Mouse (Mus musculus): Measurements from ENCODE around the gene Ube2o. TPM values are rescaled to one million over a fixed set of nuclear protein-coding genes. Genes with fewer than 3 reads are reported as not detected.

Gene Ube2o
- total and polyA plus RNA-seq, 2 experiments from 2014 or later = 31.3 to 112 TPM

DNA sequence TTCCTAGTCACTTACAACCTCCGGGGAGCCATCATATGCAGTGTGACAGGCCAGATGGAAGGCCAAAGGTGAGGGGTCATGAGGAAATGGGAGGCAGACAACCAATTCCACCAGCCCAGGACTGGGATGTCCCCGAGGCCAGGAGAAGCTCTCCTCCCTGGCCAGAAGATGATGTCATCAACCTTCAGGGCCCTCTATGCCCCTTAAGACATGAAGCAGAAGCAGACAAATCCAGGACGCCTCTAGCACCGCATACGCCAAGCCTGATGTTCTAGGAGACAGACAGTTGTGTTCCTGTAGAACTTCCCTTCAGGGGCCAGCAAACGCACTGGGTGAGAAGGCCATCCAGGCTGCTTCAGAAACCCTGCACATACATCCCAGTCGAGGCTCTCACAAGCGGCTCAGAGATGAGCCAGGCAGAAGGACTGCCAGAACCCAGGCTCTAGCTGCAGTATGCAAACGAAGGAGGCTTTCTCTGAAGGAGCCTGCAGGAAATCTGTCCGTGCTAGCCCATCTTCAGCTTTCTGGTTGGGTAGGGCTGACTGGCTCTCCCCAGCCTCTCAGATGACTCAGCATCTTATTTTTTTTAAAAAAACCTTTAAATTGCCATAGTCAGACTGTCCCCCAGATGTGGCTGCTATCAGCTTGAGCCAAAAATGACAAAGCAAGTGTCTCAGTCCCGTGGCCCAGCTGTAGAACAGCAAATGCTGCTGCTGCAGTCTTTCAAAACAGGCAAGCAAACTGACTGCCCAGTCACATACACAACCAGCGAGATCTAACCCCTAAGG is 8.3 kb downstream of the Ube2o start:
- TF ChIP-seq CTCF (IDR thresholded peaks at IDR 0.05; ENCODE audit: low read depth) = no peak
- H3K4me1 ChIP-seq (ENCODE audit: insufficient read depth, low read length) = peaks cover 25% of the 10 kb centered on the region
- H3K9me3 ChIP-seq (ENCODE audit: low read length) = no peaks in the 10 kb centered on the region
- WGBS = 49% methylated on average over 12 of the region's 12 CpGs
- H3K36me3 ChIP-seq (ENCODE audit: insufficient read depth, low read length) = no peaks in the 10 kb centered on the region
- peak overlapping the region; percentile 6; the same call in 1 of the 2 replicates for H3K4me2 ChIP-seq (ENCODE audit: low read depth, low read length)
- peak overlapping the region; percentile 8; the same call in 1 of the 2 replicates for H3K27ac ChIP-seq
- 0 out of 2 replicates have a peak overlapping the region, but pooled peaks have one; percentile 3 for H3K9ac ChIP-seq (replicated peaks; ENCODE audit: low read length)
- ATAC-seq (0 out of 2 replicates have a peak, but pooled peaks have one; percentile 21), DNase-seq (ENCODE audit: low spot score) (no peak)
- H3K4me3 ChIP-seq (ENCODE audit: low read length) = no peak overlapping the region
- H3K27me3 ChIP-seq (ENCODE audit: insufficient read depth, low read length) = no peaks in the 10 kb centered on the region

DNA sequence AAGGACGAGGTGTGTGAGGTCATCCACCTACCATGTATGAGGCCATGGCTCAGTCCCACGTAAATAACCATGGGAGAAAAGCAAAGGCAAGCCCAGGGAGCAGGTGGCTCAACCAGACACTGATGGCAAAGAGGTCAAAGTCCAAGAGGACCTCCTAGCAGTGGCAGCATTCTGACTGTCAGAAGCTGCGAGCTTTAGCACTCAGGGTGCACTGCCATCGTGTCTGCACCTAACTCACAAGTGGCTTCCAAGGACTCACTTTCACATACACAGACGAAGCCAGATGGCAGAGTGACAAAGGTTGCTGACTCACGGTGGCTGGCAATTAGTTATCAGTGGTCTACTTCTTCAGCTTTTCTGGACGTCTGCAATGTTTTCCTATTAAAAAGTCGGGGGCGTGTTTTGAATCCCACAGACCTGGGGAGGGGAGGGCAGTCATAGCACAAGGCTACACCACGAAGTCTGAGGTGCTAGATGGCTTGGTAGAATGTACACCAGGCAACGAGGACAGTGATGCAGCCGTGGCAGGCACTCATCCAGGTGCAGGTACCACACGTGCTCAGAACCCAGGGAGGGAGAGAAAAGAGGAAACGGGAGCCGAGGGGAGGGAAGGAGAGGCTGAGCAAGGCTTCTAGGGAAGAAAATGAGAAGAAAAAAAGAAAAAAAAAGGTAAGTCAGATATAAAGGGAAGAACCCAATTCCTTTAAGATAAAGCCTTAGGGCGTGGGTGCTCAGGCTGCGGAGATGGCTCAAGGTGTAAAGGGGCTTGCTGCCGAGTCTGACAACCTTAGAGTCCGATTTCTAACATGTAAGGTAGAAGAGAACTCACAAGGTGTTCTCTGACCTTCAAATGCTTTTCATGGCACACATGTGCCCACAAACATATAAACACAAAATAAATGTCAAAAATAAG is 9.2 kb downstream of the Ube2o start:
- H3K9ac ChIP-seq (replicated peaks; ENCODE audit: low read length) = no peak overlapping the region
- no peaks in the 10 kb centered on the region for H3K27me3 ChIP-seq (ENCODE audit: insufficient read depth, low read length)
- no peak overlapping the region for H3K27ac ChIP-seq
- ATAC-seq (no peak), DNase-seq (ENCODE audit: low spot score) (no peak)
- H3K4me3 ChIP-seq (ENCODE audit: low read length) = no peak overlapping the region
- no peak overlapping the region for H3K4me2 ChIP-seq (ENCODE audit: low read depth, low read length)
- WGBS = 77% methylated on average over 19 of the region's 19 CpGs
- no peaks in the 10 kb centered on the region for H3K36me3 ChIP-seq (ENCODE audit: insufficient read depth, low read length)
- H3K4me1 ChIP-seq (ENCODE audit: insufficient read depth, low read length) = peaks cover 24% of the 10 kb centered on the region
- no peaks in the 10 kb centered on the region for H3K9me3 ChIP-seq (ENCODE audit: low read length)
- TF ChIP-seq CTCF (IDR thresholded peaks at IDR 0.05; ENCODE audit: low read depth) = no peak

DNA sequence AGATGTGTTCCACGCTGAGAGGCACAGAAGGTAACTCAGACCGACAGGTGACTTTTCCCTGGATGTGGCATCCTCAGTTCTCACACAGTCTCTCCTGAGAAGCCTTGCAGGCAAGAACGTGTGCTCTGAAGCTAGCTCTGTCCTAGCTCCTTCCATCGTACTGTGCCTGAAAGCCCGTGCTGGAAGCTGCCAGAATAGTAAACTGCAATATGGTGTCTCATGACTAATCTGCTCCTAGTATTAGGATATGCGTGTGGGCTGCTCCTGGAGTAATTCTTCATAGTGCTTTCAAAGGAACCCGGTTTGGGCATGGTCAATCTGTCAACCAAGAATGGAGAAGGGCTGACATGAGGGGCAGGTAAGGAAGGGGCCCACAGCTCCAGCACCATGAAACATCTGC is 10.4 kb downstream of the Ube2o start:
- TF ChIP-seq CTCF (IDR thresholded peaks at IDR 0.05; ENCODE audit: low read depth) = no peak
- no peak overlapping the region for H3K4me3 ChIP-seq (ENCODE audit: low read length)
- 79% methylated on average over 7 of the region's 7 CpGs for WGBS
- H3K27ac ChIP-seq = no peak overlapping the region
- no peaks in the 10 kb centered on the region for H3K36me3 ChIP-seq (ENCODE audit: insufficient read depth, low read length)
- H3K4me1 ChIP-seq (ENCODE audit: insufficient read depth, low read length) = peaks cover 21% of the 10 kb centered on the region
- no peaks in the 10 kb centered on the region for H3K9me3 ChIP-seq (ENCODE audit: low read length)
- no peaks in the 10 kb centered on the region for H3K27me3 ChIP-seq (ENCODE audit: insufficient read depth, low read length)
- no peak for ATAC-seq
- no peak for DNase-seq (ENCODE audit: low spot score)
- no peak overlapping the region for H3K4me2 ChIP-seq (ENCODE audit: low read depth, low read length)
- no peak overlapping the region for H3K9ac ChIP-seq (replicated peaks; ENCODE audit: low read length)

DNA sequence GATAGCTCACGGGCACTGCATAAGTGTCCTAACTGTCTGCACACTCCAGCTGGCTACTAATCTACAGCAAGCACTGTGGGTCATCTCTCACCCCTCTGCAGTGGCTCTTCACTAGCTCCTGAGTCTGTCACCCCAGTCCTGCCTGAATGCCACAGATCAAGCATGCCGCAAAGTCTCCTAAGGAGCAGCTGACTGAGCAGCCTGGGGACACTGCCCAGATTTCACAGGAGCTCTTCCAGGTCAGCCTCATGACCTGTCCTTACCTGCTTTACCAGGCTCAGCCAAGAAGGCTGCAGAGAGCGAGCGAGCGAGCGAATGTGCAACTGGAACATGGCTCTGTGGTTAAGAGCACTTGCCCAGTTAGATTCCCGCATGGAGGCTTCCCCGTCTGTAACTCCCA is 13.7 kb downstream of the Ube2o start:
- Histone ChIP-seq H3K27ac (no peak overlapping the region), H3K36me3 (ENCODE audit: insufficient read depth, low read length) (no peaks in the 10 kb centered on the region), H3K27me3 (ENCODE audit: insufficient read depth, low read length) (no peaks in the 10 kb centered on the region), H3K9me3 (ENCODE audit: low read length) (no peaks in the 10 kb centered on the region), H3K4me3 (ENCODE audit: low read length) (no peak overlapping the region), H3K4me2 (ENCODE audit: low read depth, low read length) (no peak overlapping the region), H3K9ac (replicated peaks; ENCODE audit: low read length) (no peak overlapping the region), H3K4me1 (ENCODE audit: insufficient read depth, low read length) (0 out of 2 replicates have a peak, but pooled peaks cover under 1% of the 10 kb centered on the region)
- no peak for TF ChIP-seq CTCF (IDR thresholded peaks at IDR 0.05; ENCODE audit: low read depth)
- WGBS = 77% methylated on average over 8 of the region's 8 CpGs
- DNase-seq (ENCODE audit: low spot score) (no peak), ATAC-seq (no peak)

DNA sequence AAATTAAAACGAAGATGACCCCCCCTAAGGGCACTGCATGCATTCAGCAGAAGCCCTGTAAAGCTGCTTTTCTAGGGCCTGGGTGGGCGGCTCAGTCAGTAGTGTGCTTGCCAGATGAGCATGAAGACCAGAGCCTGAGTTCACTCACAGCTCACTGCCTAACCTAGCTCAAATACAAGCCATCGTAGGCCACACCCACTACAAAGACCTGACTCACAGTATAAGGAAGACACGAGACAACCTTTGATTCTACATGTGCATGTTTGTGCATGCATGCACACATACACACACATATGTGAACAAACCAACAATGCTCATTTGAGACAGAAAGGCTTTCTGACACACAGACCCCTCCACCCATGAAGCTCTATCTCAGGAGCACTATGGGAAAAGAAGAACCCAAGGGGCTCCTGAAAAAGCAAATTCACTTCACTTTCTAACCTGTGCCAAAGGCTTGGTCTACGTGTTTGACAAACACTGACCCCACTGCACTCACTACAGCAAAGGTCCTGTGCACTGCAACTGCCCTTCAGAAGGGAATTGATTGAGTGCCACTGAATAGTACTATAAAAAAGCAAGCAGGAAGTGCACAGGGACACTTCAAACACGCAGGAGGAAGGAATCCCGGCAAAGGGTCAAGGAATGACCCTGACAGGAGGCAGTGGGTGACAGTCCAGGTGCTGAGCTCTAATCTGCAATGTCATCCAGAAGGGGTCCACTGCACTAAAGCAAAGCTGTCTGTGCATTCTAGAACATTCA is 15.8 kb downstream of the Ube2o start:
- Histone ChIP-seq H3K4me1 (ENCODE audit: insufficient read depth, low read length) (no peaks in the 10 kb centered on the region), H3K4me3 (ENCODE audit: low read length) (no peak overlapping the region), H3K9ac (replicated peaks; ENCODE audit: low read length) (no peak overlapping the region), H3K4me2 (ENCODE audit: low read depth, low read length) (no peak overlapping the region), H3K27ac (no peak overlapping the region), H3K27me3 (ENCODE audit: insufficient read depth, low read length) (no peaks in the 10 kb centered on the region), H3K36me3 (ENCODE audit: insufficient read depth, low read length) (no peaks in the 10 kb centered on the region), H3K9me3 (ENCODE audit: low read length) (no peaks in the 10 kb centered on the region)
- 77% methylated on average over 7 of the region's 7 CpGs for WGBS
- TF ChIP-seq CTCF (IDR thresholded peaks at IDR 0.05; ENCODE audit: low read depth) = no peak
- DNase-seq (ENCODE audit: low spot score) (no peak), ATAC-seq (no peak)

DNA sequence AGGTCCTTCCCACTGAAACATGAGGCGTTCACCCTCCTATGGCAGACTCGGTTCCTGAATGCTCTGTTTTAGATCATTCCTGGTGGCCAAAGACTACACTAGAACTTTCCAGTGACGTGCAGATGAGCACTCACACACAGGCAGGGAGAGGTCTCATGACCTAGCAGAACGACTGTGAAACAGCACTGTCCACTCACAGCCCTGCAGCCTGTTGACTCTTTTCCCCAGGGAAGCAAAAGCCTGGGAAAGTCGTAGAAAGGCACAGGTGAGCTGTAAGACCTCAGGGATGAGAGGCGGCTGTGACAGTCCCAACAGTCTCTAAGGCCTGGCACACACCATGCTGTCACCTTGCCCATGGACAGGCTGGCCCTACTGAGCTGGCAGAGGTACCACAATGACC is 24.9 kb downstream of the Ube2o start:
- Histone ChIP-seq H3K4me3 (ENCODE audit: low read length) (no peak overlapping the region), H3K36me3 (ENCODE audit: insufficient read depth, low read length) (no peaks in the 10 kb centered on the region), H3K9me3 (ENCODE audit: low read length) (no peaks in the 10 kb centered on the region), H3K9ac (replicated peaks; ENCODE audit: low read length) (0 out of 2 replicates have a peak overlapping the region, but pooled peaks have one; percentile 17), H3K4me2 (ENCODE audit: low read depth, low read length) (no peak overlapping the region), H3K27ac (no peak overlapping the region; the same call in 1 of the 2 replicates), H3K4me1 (ENCODE audit: insufficient read depth, low read length) (peaks cover 18% of the 10 kb centered on the region; the same call in 1 of the 2 replicates), H3K27me3 (ENCODE audit: insufficient read depth, low read length) (no peaks in the 10 kb centered on the region)
- no peak for DNase-seq (ENCODE audit: low spot score)
- no peak for TF ChIP-seq CTCF (IDR thresholded peaks at IDR 0.05; ENCODE audit: low read depth)
- ATAC-seq = no peak
- WGBS = 68% methylated on average over 6 of the region's 6 CpGs
